Mouse (Mus musculus) limb, embryonic 12.5 days (tissue): Measurements from ENCODE around the gene Riiad1. TPM values are rescaled to one million over a fixed set of nuclear protein-coding genes. Genes with fewer than 3 reads are reported as not detected.
A peak's percentile ranks its signal among the peaks of the same experiment; 100 is the strongest.

ENCODE experiments used
- ATAC-seq: fragments of 200-750 bp; cut with Nextera tagmentation; 2 replicates; pipeline ENCODE4 v1.8.0; 2017; ENCODE audit warnings: low read depth, moderate TSS enrichment; ENCODE audit not compliant: insufficient number of reproducible peaks, insufficient read depth, low FRiP score, low TSS enrichment
- H3K27ac ChIP-seq: fragments of 300-500 bp; sonication (generic); 2 replicates; pipeline ENCODE4 v1.5.1; 2016; ENCODE audit warnings: mild to moderate bottlenecking, moderate library complexity
- H3K27me3 ChIP-seq: fragments of 300-500 bp; sonication (generic); 2 replicates; pipeline ENCODE4 v1.6.1; 2016; ENCODE audit warnings: mild to moderate bottlenecking, moderate library complexity
- H3K36me3 ChIP-seq: fragments of 300-500 bp; sonication (generic); 2 replicates; pipeline ENCODE4 v1.6.1; 2016; ENCODE audit warnings: mild to moderate bottlenecking, moderate library complexity
- H3K4me1 ChIP-seq: fragments of 300-500 bp; sonication (generic); replicated peaks from 2 replicates; pipeline ENCODE4 v1.6.1; 2016
- H3K4me2 ChIP-seq: fragments of 300-500 bp; sonication (generic); 2 replicates; pipeline ENCODE4 v1.6.1; 2016; ENCODE audit warnings: mild to moderate bottlenecking, moderate library complexity
- H3K4me3 ChIP-seq: fragments of 300-500 bp; sonication (generic); replicated peaks from 2 replicates; pipeline ENCODE4 v1.5.1; 2016; ENCODE audit warnings: mild to moderate bottlenecking
- H3K9ac ChIP-seq: fragments of 300-500 bp; sonication (generic); replicated peaks from 2 replicates; pipeline ENCODE4 v1.6.1; 2016; ENCODE audit warnings: mild to moderate bottlenecking, moderate library complexity
- H3K9me3 ChIP-seq: fragments of 300-500 bp; sonication (generic); 2 replicates; pipeline ENCODE4 v1.6.1; 2016; ENCODE audit warnings: mild to moderate bottlenecking, moderate library complexity
- WGBS: fragments of 180-500 bp; shearing (Covaris S2); methylation state at CpG from one replicate; pipeline ENCODE4 v1.1.7; 2016; 5-methylcytosine and 5-hydroxymethylcytosine counted together
- polyA plus RNA-seq: library from polyadenylated mRNA; unstranded; fragments of >200 nt; fragmentation: Nextera tagmentation; extraction: Ambion mirVana; gene quantifications from 2 replicates; pipeline ENCODE4 v1.2.1, GENCODE M21; 2016

Riiad1 gene
- polyA plus RNA-seq, 1 experiment from 2014 or later, result 1.1 TPM

GRCm38 (mm10) chr3:94459834-94460233 lies 20.3 kb downstream of the Riiad1 start:
- Histone ChIP-seq H3K36me3 (no peaks in the 10 kb centered on the region), H3K9me3 (no peaks in the 10 kb centered on the region), H3K27ac (no peak overlapping the region), H3K27me3 (peaks cover 10% of the 10 kb centered on the region), H3K4me2 (no peak overlapping the region), H3K9ac (no peak overlapping the region), H3K4me1 (peaks cover 14% of the 10 kb centered on the region), H3K4me3 (no peak overlapping the region)
- WGBS, result 90% methylated on average over 2 of the region's 2 CpGs
- ATAC-seq, result no peak

- no peak overlapping the region for H3K9ac ChIP-seq
- no peak overlapping the region for H3K4me3 ChIP-seq
- no peak for ATAC-seq
- no peaks in the 10 kb centered on the region for H3K36me3 ChIP-seq
- no peaks in the 10 kb centered on the region for H3K9me3 ChIP-seq
- H3K4me1 ChIP-seq, result peaks cover 5% of the 10 kb centered on the region; the same call in 1 of the 2 replicates
- WGBS, result 66% methylated on average over 3 of the region's 3 CpGs
- peak overlapping the region; percentile 55; the same call in 1 of the 2 replicates for H3K4me2 ChIP-seq
- H3K27me3 ChIP-seq, result peaks cover 12% of the 10 kb centered on the region
- H3K27ac ChIP-seq, result no peak overlapping the region
These were observed 23.1 kb downstream of the Riiad1 start for GRCm38 (mm10) chr3:94457055-94457454.

- WGBS, result 2% methylated on average over 12 of the region's 12 CpGs
- no peak overlapping the region for H3K9ac ChIP-seq
- H3K27me3 ChIP-seq, result peaks cover 12% of the 10 kb centered on the region
- H3K27ac ChIP-seq, result no peak overlapping the region
- peak; percentile 89 for ATAC-seq
- no peaks in the 10 kb centered on the region for H3K36me3 ChIP-seq
- peaks cover 5% of the 10 kb centered on the region; the same call in 1 of the 2 replicates for H3K4me1 ChIP-seq
- H3K9me3 ChIP-seq, result no peaks in the 10 kb centered on the region
- peak overlapping the region; percentile 34 for H3K4me3 ChIP-seq
- H3K4me2 ChIP-seq, result peak overlapping the region; percentile 55
These were observed 23.6 kb downstream of the Riiad1 start for GRCm38 (mm10) chr3:94456529-94457000.

GRCm38 (mm10) chr3:94449377-94449776 lies 30.8 kb downstream of the Riiad1 start:
- Histone ChIP-seq H3K4me3 (no peak overlapping the region), H3K36me3 (peaks cover 46% of the 10 kb centered on the region), H3K9me3 (no peaks in the 10 kb centered on the region), H3K4me2 (no peak overlapping the region), H3K9ac (no peak overlapping the region), H3K27me3 (no peaks in the 10 kb centered on the region), H3K4me1 (no peaks in the 10 kb centered on the region), H3K27ac (no peak overlapping the region)
- no peak for ATAC-seq
- 97% methylated on average over 2 of the region's 2 CpGs for WGBS

- no peak; the same call in 1 of the 2 replicates for ATAC-seq
- H3K4me3 ChIP-seq, result peak within 1 kb of the TSS; percentile 94
- peaks cover 11% of the 10 kb centered on the region; the same call in 1 of the 2 replicates for H3K27me3 ChIP-seq
- H3K9me3 ChIP-seq, result no peaks in the 10 kb centered on the region
- peaks cover 39% of the 10 kb centered on the region for H3K36me3 ChIP-seq
- peaks cover 5% of the 10 kb centered on the region for H3K4me1 ChIP-seq
- H3K27ac ChIP-seq, result no peak within 1 kb of the TSS
- H3K9ac ChIP-seq, result peak within 1 kb of the TSS; percentile 88
- WGBS, result 1% methylated on average over 24 of the region's 24 CpGs
- H3K4me2 ChIP-seq, result peak within 1 kb of the TSS; percentile 82
These were observed 36.6 kb downstream of the Riiad1 start, which contains the start of gene Oaz3 for GRCm38 (mm10) chr3:94443597-94443964. Gene Oaz3, minus strand, starts transcription at chr3:94443915.

GRCm38 (mm10) chr3:94442951-94443596 lies 37.1 kb downstream of the Riiad1 start, which contains the start of gene Mrpl9:
Gene Mrpl9, plus strand, starts transcription at chr3:94443318.
- under 1% methylated on average over 37 of the region's 39 CpGs for whole genome bisulfite sequencing
- H3K4me1 ChIP-seq, result peaks cover 5% of the 10 kb centered on the region
- H3K4me3 ChIP-seq, result peak within 1 kb of the TSS; percentile 94
- peaks cover 34% of the 10 kb centered on the region for H3K36me3 ChIP-seq
- no peak within 1 kb of the TSS for H3K27ac ChIP-seq
- H3K4me2 ChIP-seq, result peak within 1 kb of the TSS; percentile 82
- H3K9ac ChIP-seq, result peak within 1 kb of the TSS; percentile 88
- H3K9me3 ChIP-seq, result no peaks in the 10 kb centered on the region
- peaks cover 11% of the 10 kb centered on the region; the same call in 1 of the 2 replicates for H3K27me3 ChIP-seq
- ATAC-seq, result peak; percentile 97

GRCm38 (mm10) chr3:94441182-94441581 lies 39.0 kb downstream of the Riiad1 start:
- H3K36me3 ChIP-seq, result peaks cover 15% of the 10 kb centered on the region
- H3K4me3 ChIP-seq, result no peak overlapping the region
- H3K4me2 ChIP-seq, result no peak overlapping the region
- H3K27me3 ChIP-seq, result peaks cover 11% of the 10 kb centered on the region; the same call in 1 of the 2 replicates
- H3K9ac ChIP-seq, result no peak overlapping the region
- H3K27ac ChIP-seq, result no peak overlapping the region
- WGBS, result 37% methylated on average over 3 of the region's 3 CpGs
- H3K4me1 ChIP-seq, result peaks cover 5% of the 10 kb centered on the region
- no peaks in the 10 kb centered on the region for H3K9me3 ChIP-seq
- no peak for ATAC-seq

GRCm38 (mm10) chr3:94436420-94436819 lies 43.7 kb downstream of the Riiad1 start:
- H3K4me3 ChIP-seq, result no peak overlapping the region
- H3K4me2 ChIP-seq, result no peak overlapping the region
- no peak overlapping the region for H3K9ac ChIP-seq
- no peaks in the 10 kb centered on the region for H3K4me1 ChIP-seq
- ATAC-seq, result no peak
- H3K27me3 ChIP-seq, result peaks cover 11% of the 10 kb centered on the region; the same call in 1 of the 2 replicates
- H3K36me3 ChIP-seq, result no peaks in the 10 kb centered on the region
- 77% methylated on average over 9 of the region's 9 CpGs for WGBS
- H3K27ac ChIP-seq, result no peak overlapping the region
- no peaks in the 10 kb centered on the region for H3K9me3 ChIP-seq

- H3K27me3 ChIP-seq, result peaks cover 3% of the 10 kb centered on the region; the same call in 1 of the 2 replicates
- no peaks in the 10 kb centered on the region for H3K9me3 ChIP-seq
- H3K27ac ChIP-seq, result no peak overlapping the region
- no peak overlapping the region for H3K9ac ChIP-seq
- no peak overlapping the region for H3K4me2 ChIP-seq
- no peak for ATAC-seq
- WGBS, result 89% methylated on average over 2 of the region's 2 CpGs
- no peak overlapping the region for H3K4me3 ChIP-seq
- H3K4me1 ChIP-seq, result no peaks in the 10 kb centered on the region
- H3K36me3 ChIP-seq, result no peaks in the 10 kb centered on the region
These were observed 45.8 kb downstream of the Riiad1 start for GRCm38 (mm10) chr3:94434305-94434704.

- ATAC-seq, result no peak
- Histone ChIP-seq H3K27ac (no peak overlapping the region), H3K9me3 (no peaks in the 10 kb centered on the region), H3K36me3 (no peaks in the 10 kb centered on the region), H3K4me2 (no peak overlapping the region), H3K4me3 (no peak overlapping the region), H3K27me3 (no peaks in the 10 kb centered on the region), H3K4me1 (no peaks in the 10 kb centered on the region), H3K9ac (no peak overlapping the region)
- 80% methylated on average over 2 of the region's 2 CpGs for WGBS
These were observed 49.2 kb downstream of the Riiad1 start for GRCm38 (mm10) chr3:94430980-94431379.
